In genomic region chr4:43497946-43498345, GRCm38 (mm10) we compare ENCODE assay signal across 11 mouse cellular contexts. TPM values are rescaled to one million over a fixed set of nuclear protein-coding genes. Genes with fewer than 3 reads are reported as not detected.
DNase-seq lines count a peak whose midpoint lies in the region; ATAC-seq and TF ChIP-seq lines count a peak whose summit lies in the region.
"Had no signal": no experiment of that assay in that cellular context is flagged by ENCODE, and none has a peak within 500 bp of the region (broad histone marks: within the 10 kb centered on the region; RNA-seq: fewer than 3 reads in every experiment).

No protein-coding gene starts in this region.

- H3K27me3 ChIP-seq in heart, embryonic 16.5 days (ENCODE audit: control insufficient read depth, insufficient read depth, low read length), result no peaks in the 10 kb centered on the region
- H3K27me3 ChIP-seq in MEL (ENCODE audit: control insufficient read depth in 1 of 2, insufficient read depth in 2 of 2, low read length in 2 of 2), result no peaks in the 10 kb centered on the region
- no peaks in the 10 kb centered on the region for H3K27me3 ChIP-seq in forebrain, embryonic 16.5 days (replicated peaks; ENCODE audit: control insufficient read depth, insufficient read depth, low read length)
- H3K27me3 ChIP-seq in limb, embryonic 14.5 days (ENCODE audit: control insufficient read depth, insufficient read depth, low read length), result no peaks in the 10 kb centered on the region

- H3K4me3 ChIP-seq in heart, embryonic 16.5 days (ENCODE audit: low read length), result peak overlapping the region; percentile 77
- H3K4me3 ChIP-seq in MEL (ENCODE audit: control insufficient read depth in 1 of 2, insufficient read depth in 1 of 2, low read depth in 2 of 2, low read length in 2 of 2), result peak overlapping the region in 1 of 2 experiments; percentile 88; a peak in 1 of 4 replicates
- peak overlapping the region; percentile 62 for H3K4me3 ChIP-seq in forebrain, embryonic 16.5 days (replicated peaks; ENCODE audit: low read length)
- H3K4me3 ChIP-seq in limb, embryonic 14.5 days (replicated peaks; ENCODE audit: low read length), result peak overlapping the region; percentile 56
- H3K4me3 ChIP-seq: heart, adult 2 months had no signal

- DNase-seq in heart, adult 9 months (ENCODE audit: low spot score in 2 of 2), result no peak
- no peak for DNase-seq in MEL (ENCODE audit: low read depth, low spot score)
- no peak for DNase-seq in limb, embryonic 14.5 days (ENCODE audit: low spot score)
- no peak for DNase-seq in right cerebral cortex, postnatal 10 days (ENCODE audit: low spot score in 2 of 2)
- no peak for DNase-seq in thymus, postnatal 0 days (ENCODE audit: low spot score)
- no peak for DNase-seq in adrenal gland, postnatal 36 days
- DNase-seq: heart, adult 2 months had no signal

- TF ChIP-seq POLR2A in MEL (IDR thresholded peaks at IDR 0.05; ENCODE audit: control insufficient read depth in 1 of 2, insufficient read depth in 1 of 2, low read depth in 1 of 2, low read length in 2 of 2, poor library complexity in 1 of 2), result no peak
- no peak for TF ChIP-seq POLR2A in limb, embryonic 14.5 days (IDR thresholded peaks at IDR 0.05; ENCODE audit: borderline replicate concordance, extremely low read depth, insufficient read depth, insufficient read length)

- 0 out of 2 replicates have a peak, but pooled peaks cover 3% of the 10 kb centered on the region for H3K36me3 ChIP-seq in heart, embryonic 16.5 days (ENCODE audit: control insufficient read depth, insufficient read depth)
- peaks cover 0 to 2% of the 10 kb centered on the region in 2 experiments; a peak in 2 of 4 replicates for H3K36me3 ChIP-seq in MEL (ENCODE audit: control insufficient read depth in 1 of 2, insufficient read depth in 2 of 2, low read length in 2 of 2)
- H3K36me3 ChIP-seq in forebrain, embryonic 16.5 days (ENCODE audit: control insufficient read depth, insufficient read depth), result no peaks in the 10 kb centered on the region
- peaks cover 26% of the 10 kb centered on the region for H3K36me3 ChIP-seq in limb, embryonic 14.5 days (ENCODE audit: control insufficient read depth, insufficient read depth, low read length)

- H3K9ac ChIP-seq in heart, embryonic 16.5 days (ENCODE audit: low read length), result peak overlapping the region; percentile 79
- H3K9ac ChIP-seq in MEL (ENCODE audit: control insufficient read depth, low read depth, low read length, poor library complexity, severe bottlenecking), result no peak overlapping the region
- peak overlapping the region; percentile 41; the same call in 1 of the 2 replicates for H3K9ac ChIP-seq in forebrain, embryonic 16.5 days (replicated peaks; ENCODE audit: low read depth, low read length)
- peak overlapping the region; percentile 22; the same call in 1 of the 2 replicates for H3K9ac ChIP-seq in limb, embryonic 14.5 days (ENCODE audit: low read depth, low read length, severe bottlenecking)

- H3K9me3 ChIP-seq in heart, embryonic 16.5 days (replicated peaks; ENCODE audit: control insufficient read depth, low read length), result no peaks in the 10 kb centered on the region
- no peaks in the 10 kb centered on the region for H3K9me3 ChIP-seq in MEL (replicated peaks; ENCODE audit: insufficient read depth, low read length)
- H3K9me3 ChIP-seq in forebrain, embryonic 16.5 days (ENCODE audit: control insufficient read depth, low read length), result no peaks in the 10 kb centered on the region
- no peaks in the 10 kb centered on the region for H3K9me3 ChIP-seq in limb, embryonic 14.5 days (ENCODE audit: control insufficient read depth, low read length)

- TF ChIP-seq CTCF in MEL (IDR thresholded peaks at IDR 0.05 in 2 of 3, conservative IDR thresholded peaks at IDR 0.05 in 1 of 3; ENCODE audit: control insufficient read depth in 1 of 3, insufficient read depth in 1 of 3, low read depth in 2 of 3, low read length in 3 of 3, poor library complexity in 1 of 3, severe bottlenecking in 1 of 3), result no peak

- H3K27ac ChIP-seq in heart, embryonic 16.5 days (ENCODE audit: low read length), result no peak overlapping the region
- no peak overlapping the region for H3K27ac ChIP-seq in MEL (ENCODE audit: control insufficient read depth, low read depth, low read length)
- H3K27ac ChIP-seq in forebrain, embryonic 16.5 days (ENCODE audit: low read length), result no peak overlapping the region
- H3K27ac ChIP-seq in limb, embryonic 14.5 days (replicated peaks; ENCODE audit: low read depth, low read length), result no peak overlapping the region
- H3K27ac ChIP-seq: heart, adult 2 months had no signal

- H3K4me1 ChIP-seq in heart, embryonic 16.5 days (ENCODE audit: control insufficient read depth, insufficient read depth, low read length), result peaks cover 33% of the 10 kb centered on the region
- peaks cover 6 to 18% of the 10 kb centered on the region in 2 experiments for H3K4me1 ChIP-seq in MEL (ENCODE audit: control insufficient read depth in 1 of 2, insufficient read depth in 2 of 2, low read length in 2 of 2)
- H3K4me1 ChIP-seq in forebrain, embryonic 16.5 days (replicated peaks; ENCODE audit: control insufficient read depth, insufficient read depth, low read length), result peaks cover 22% of the 10 kb centered on the region
- H3K4me1 ChIP-seq in limb, embryonic 14.5 days (ENCODE audit: control insufficient read depth, insufficient read depth, low read length), result peaks cover 35% of the 10 kb centered on the region

- 52% methylated on average over 4 of the region's 4 CpGs for WGBS in heart, embryonic 16.5 days
- 81% methylated on average over 4 of the region's 4 CpGs for WGBS in forebrain, embryonic 16.5 days
- WGBS in limb, embryonic 14.5 days, result 66% methylated on average over 4 of the region's 4 CpGs

- ATAC-seq in heart, embryonic 16.5 days (replicated peaks; ENCODE audit: extremely low read depth, insufficient read depth, low FRiP score), result no peak
- ATAC-seq in forebrain, embryonic 16.5 days, result no peak
- no peak for ATAC-seq in limb, embryonic 14.5 days (ENCODE audit: low FRiP score, low read depth)
- ATAC-seq: CD4-positive, CD25-positive, alpha-beta regulatory T cell, adult 4 months had no signal

- TF ChIP-seq RAD21 in MEL (IDR thresholded peaks at IDR 0.05; ENCODE audit: low read depth, low read length), result no peak

- peaks cover 13% of the 10 kb centered on the region for H3K79me2 ChIP-seq in MEL (ENCODE audit: control insufficient read depth, insufficient read depth, low read length, poor library complexity)

- H3K4me2 ChIP-seq in heart, embryonic 16.5 days (ENCODE audit: low read depth, low read length), result peak overlapping the region; percentile 89
- H3K4me2 ChIP-seq in forebrain, embryonic 16.5 days (ENCODE audit: low read length), result peak overlapping the region; percentile 83
- peak overlapping the region; percentile 68 for H3K4me2 ChIP-seq in limb, embryonic 14.5 days (replicated peaks; ENCODE audit: low read depth, low read length, severe bottlenecking)

- TF ChIP-seq EP300 in MEL (IDR thresholded peaks at IDR 0.05; ENCODE audit: low read depth in 1 of 2, low read length in 2 of 2), result no peak

RNA-seq across cellular contexts. Expression of gene Arhgef39, which starts 1.5 kb away (rescaled TPM):
- 38.9 and 43.4 TPM in 2 replicates for polyA plus RNA-seq in heart, embryonic 16.5 days (2015; fragmentation: Nextera tagmentation; extraction: Ambion mirVana)
- 26.3 and 26.5 TPM in 2 replicates for total RNA-seq in MEL (2012; rRNA removed)
- 10 to 100 TPM in 1 of 2 experiments, not detected in 1; 56.7 TPM for polyA plus RNA-seq in MEL (2012; ENCODE audit: insufficient read depth in 1 of 2, insufficient read length in 2 of 2, low read depth in 1 of 2, low replicate concordance in 2 of 2, missing spikeins in 1 of 2)
- 17.4 and 18.8 TPM in 2 replicates for polyA plus RNA-seq in forebrain, embryonic 16.5 days (2015; fragmentation: Nextera tagmentation; extraction: Ambion mirVana)
- 84.9 and 108 TPM in 2 replicates for polyA plus RNA-seq in limb, embryonic 14.5 days (2012; rRNA removed)
- 25.2 and 27.6 TPM in 2 replicates for polyA plus RNA-seq in limb, embryonic 14.5 days (2014; fragmentation: Nextera tagmentation; extraction: Ambion mirVana)
- 35.5 and 37.1 TPM in 2 replicates for polyA plus RNA-seq in thymus, postnatal 0 days (2015; fragmentation: Nextera tagmentation; extraction: Ambion mirVana)
- total RNA-seq in adrenal gland, postnatal 36 days (2021), result 1 to 10 TPM; 2.6 to 3.5 TPM

RNA-seq across cellular contexts. Expression of gene Ccdc107, which starts 5.2 kb away (rescaled TPM):
- 76.9 and 81.5 TPM in 2 replicates for polyA plus RNA-seq in heart, embryonic 16.5 days (2015; fragmentation: Nextera tagmentation; extraction: Ambion mirVana)
- 32.9 and 44.3 TPM in 2 replicates for total RNA-seq in MEL (2012; rRNA removed)
- polyA plus RNA-seq in MEL (2012; ENCODE audit: insufficient read depth in 1 of 2, insufficient read length in 2 of 2, low read depth in 1 of 2, low replicate concordance in 2 of 2, missing spikeins in 1 of 2), result 10 to 100 TPM in 1 of 2 experiments, not detected in 1; 56.7 TPM
- 62.0 and 63.1 TPM in 2 replicates for polyA plus RNA-seq in forebrain, embryonic 16.5 days (2015; fragmentation: Nextera tagmentation; extraction: Ambion mirVana)
- polyA plus RNA-seq in limb, embryonic 14.5 days (2012; rRNA removed), result 118 and 175 TPM in 2 replicates
- 78.8 and 92.8 TPM in 2 replicates for polyA plus RNA-seq in limb, embryonic 14.5 days (2014; fragmentation: Nextera tagmentation; extraction: Ambion mirVana)
- 85.1 and 92.8 TPM in 2 replicates for polyA plus RNA-seq in thymus, postnatal 0 days (2015; fragmentation: Nextera tagmentation; extraction: Ambion mirVana)
- 10 to 100 TPM; 57.3 to 59.3 TPM for total RNA-seq in adrenal gland, postnatal 36 days (2021)

RNA-seq across cellular contexts. Expression of gene Car9, which starts 8.8 kb away (rescaled TPM):
- 3.5 and 3.8 TPM in 2 replicates for polyA plus RNA-seq in heart, embryonic 16.5 days (2015; fragmentation: Nextera tagmentation; extraction: Ambion mirVana)
- total RNA-seq in MEL (2012; rRNA removed), result 0.77 and 1.2 TPM in 2 replicates
- 1 to 10 TPM in 1 of 2 experiments, not detected in 1; 3.3 TPM for polyA plus RNA-seq in MEL (2012; ENCODE audit: insufficient read depth in 1 of 2, insufficient read length in 2 of 2, low read depth in 1 of 2, low replicate concordance in 2 of 2, missing spikeins in 1 of 2)
- polyA plus RNA-seq in forebrain, embryonic 16.5 days (2015; fragmentation: Nextera tagmentation; extraction: Ambion mirVana), result 0.16 and 0.20 TPM in 2 replicates
- 4.9 TPM in 2 replicates for polyA plus RNA-seq in limb, embryonic 14.5 days (2012; rRNA removed)
- polyA plus RNA-seq in limb, embryonic 14.5 days (2014; fragmentation: Nextera tagmentation; extraction: Ambion mirVana), result 1.0 and 1.2 TPM in 2 replicates
- 1.6 TPM in 2 replicates for polyA plus RNA-seq in thymus, postnatal 0 days (2015; fragmentation: Nextera tagmentation; extraction: Ambion mirVana)
- total RNA-seq in adrenal gland, postnatal 36 days (2021), result 1 to 10 TPM in 1 of 2 experiments, under 1 TPM in 1; 0.49 to 1.2 TPM

RNA-seq across cellular contexts. Expression of gene Sit1, which starts 14.4 kb away (rescaled TPM):
- 2.0 and 3.9 TPM in 2 replicates for polyA plus RNA-seq in heart, embryonic 16.5 days (2015; fragmentation: Nextera tagmentation; extraction: Ambion mirVana)
- total RNA-seq in MEL (2012; rRNA removed), result 0.08 TPM in 1 of 2 replicates, not detected in the other
- polyA plus RNA-seq in MEL (2012; ENCODE audit: insufficient read depth in 1 of 2, insufficient read length in 2 of 2, low read depth in 1 of 2, low replicate concordance in 2 of 2, missing spikeins in 1 of 2), result under 1 TPM in 1 of 2 experiments, not detected in 1; 0.06 TPM
- not detected in 2 replicates for polyA plus RNA-seq in forebrain, embryonic 16.5 days (2015; fragmentation: Nextera tagmentation; extraction: Ambion mirVana)
- polyA plus RNA-seq in limb, embryonic 14.5 days (2012; rRNA removed), result not detected in 2 replicates
- not detected in 2 replicates for polyA plus RNA-seq in limb, embryonic 14.5 days (2014; fragmentation: Nextera tagmentation; extraction: Ambion mirVana)
- polyA plus RNA-seq in thymus, postnatal 0 days (2015; fragmentation: Nextera tagmentation; extraction: Ambion mirVana), result 138 and 168 TPM in 2 replicates
- total RNA-seq in adrenal gland, postnatal 36 days (2021), result not detected
- total RNA-seq: left cerebral cortex, postnatal 36 days had no signal
- polyA plus RNA-seq: heart, adult 2 months had no signal

RNA-seq across cellular contexts. Expression of gene Tpm2, which starts 25.6 kb away (rescaled TPM):
- polyA plus RNA-seq in heart, embryonic 16.5 days (2015; fragmentation: Nextera tagmentation; extraction: Ambion mirVana), result 162 and 177 TPM in 2 replicates
- total RNA-seq in MEL (2012; rRNA removed), result 0.08 TPM in 1 of 2 replicates, not detected in the other
- polyA plus RNA-seq in MEL (2012; ENCODE audit: insufficient read depth in 1 of 2, insufficient read length in 2 of 2, low read depth in 1 of 2, low replicate concordance in 2 of 2, missing spikeins in 1 of 2), result not detected
- polyA plus RNA-seq in forebrain, embryonic 16.5 days (2015; fragmentation: Nextera tagmentation; extraction: Ambion mirVana), result 10.5 and 13.2 TPM in 2 replicates
- 206 and 361 TPM in 2 replicates for polyA plus RNA-seq in limb, embryonic 14.5 days (2012; rRNA removed)
- polyA plus RNA-seq in limb, embryonic 14.5 days (2014; fragmentation: Nextera tagmentation; extraction: Ambion mirVana), result 382 and 495 TPM in 2 replicates
- 28.1 and 34.2 TPM in 2 replicates for polyA plus RNA-seq in thymus, postnatal 0 days (2015; fragmentation: Nextera tagmentation; extraction: Ambion mirVana)
- 100 to 1,000 TPM in 1 of 2 experiments, 10 to 100 TPM in 1; 69.6 to 143 TPM for total RNA-seq in adrenal gland, postnatal 36 days (2021)
- polyA plus RNA-seq: CD4-positive, CD25-positive, alpha-beta regulatory T cell, adult 4 months had no signal
